Mouse (Mus musculus) stomach, embryonic 16.5 days (tissue): ENCODE results near the gene Zfp60. TPM values are rescaled to one million over a fixed set of nuclear protein-coding genes. Genes with fewer than 3 reads are reported as not detected.

Experiments
- polyA plus RNA-seq: library from polyadenylated mRNA; unstranded; fragments of >200 nt; fragmentation: Nextera tagmentation; extraction: Ambion mirVana; gene quantifications from 2 replicates; pipeline ENCODE4 v1.2.1, GENCODE M21; 2015

Zfp60 gene
- polyA plus RNA-seq, 1 experiment from 2014 or later: 28.2 TPM

Other genes with a start within 250 kb of the Zfp60 start
- gene Sertad1, start 244.5 kb upstream of the Zfp60 start, polyA plus RNA-seq: 42.0 and 45.9 TPM in 2 replicates
- 3.7 and 4.0 TPM in 2 replicates for gene Prx, start 232.1 kb upstream of the Zfp60 start, polyA plus RNA-seq
- 0.35 and 0.79 TPM in 2 replicates for gene Hipk4, start 208.1 kb upstream of the Zfp60 start, polyA plus RNA-seq
- gene Pld3, start 178.2 kb upstream of the Zfp60 start, polyA plus RNA-seq: 93.5 and 107 TPM in 2 replicates
- gene 2310022A10Rik, start 178.2 kb upstream of the Zfp60 start, polyA plus RNA-seq: 23.0 and 25.6 TPM in 2 replicates
- gene Akt2, start 139.8 kb upstream of the Zfp60 start, polyA plus RNA-seq: 79.0 and 84.6 TPM in 2 replicates
- 0.94 and 1.3 TPM in 2 replicates for gene Ttc9b, start 77.5 kb upstream of the Zfp60 start, polyA plus RNA-seq
- 2.7 and 4.1 TPM in 2 replicates for gene Map3k10, start 56.8 kb upstream of the Zfp60 start, polyA plus RNA-seq
- gene Zfp607b, start 42.0 kb upstream of the Zfp60 start, polyA plus RNA-seq: 2.5 and 4.1 TPM in 2 replicates
- gene Zfp626, start 75.8 kb downstream of the Zfp60 start, polyA plus RNA-seq: 1.9 and 2.5 TPM in 2 replicates
- gene Zfp59, start 107.2 kb downstream of the Zfp60 start, polyA plus RNA-seq: 6.4 and 6.7 TPM in 2 replicates
- 3.9 and 4.6 TPM in 2 replicates for gene Zfp607a, start 126.1 kb downstream of the Zfp60 start, polyA plus RNA-seq
- gene Zfp974, start 198.1 kb downstream of the Zfp60 start, polyA plus RNA-seq: 8.4 and 9.4 TPM in 2 replicates
- 18.5 and 18.8 TPM in 2 replicates for gene Zfp780b, start 247.8 kb downstream of the Zfp60 start, polyA plus RNA-seq